Mouse (Mus musculus) lung, postnatal 14 days (tissue): ENCODE data around the gene Gm36245.
"Not testable (repeated sequence)": the region's sequence is repeated elsewhere in the genome, so short reads cannot be mapped to it uniquely, and the experiment has no call there.

ENCODE experiments used
- DNase-seq: peaks from one replicate; pipeline ENCODE4 v3.0.0; 2021

The Gm36245 gene

GRCm38 (mm10) chr15:77598958-77599357 lies at the start of gene Gm36245:
Gene Gm36245 (plus strand): TSS chr15:77599258.
- no peak for DNase-seq

DNA sequence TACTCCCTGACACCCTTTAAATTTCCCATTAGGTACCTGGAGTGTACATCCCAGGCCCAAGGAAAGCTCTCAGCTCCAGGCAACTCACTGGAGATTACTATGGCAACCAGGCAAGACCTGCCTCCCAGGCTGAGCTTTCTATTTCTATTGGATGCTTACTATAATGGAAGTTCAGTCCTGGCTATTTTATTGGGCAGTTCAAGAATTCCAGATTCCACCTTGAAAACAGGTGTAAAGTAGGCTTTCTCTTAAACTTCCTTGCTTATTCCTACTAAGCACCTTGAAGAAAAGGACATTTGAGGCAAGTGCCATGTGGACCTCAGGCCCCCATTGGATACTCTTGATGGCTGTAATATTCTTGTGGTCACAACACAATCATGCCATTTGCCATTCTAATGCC lies 37.3 kb upstream of the Gm36245 start, which contains the start of gene 1700025B11Rik:
TSS of gene 1700025B11Rik (minus strand) at position 101 of the 400 bp plus-strand sequence.
- no peak for DNase-seq

GRCm38 (mm10) chr15:77563219-77563618 lies 35.8 kb upstream of the Gm36245 start:
- DNase-seq: no peak

DNA sequence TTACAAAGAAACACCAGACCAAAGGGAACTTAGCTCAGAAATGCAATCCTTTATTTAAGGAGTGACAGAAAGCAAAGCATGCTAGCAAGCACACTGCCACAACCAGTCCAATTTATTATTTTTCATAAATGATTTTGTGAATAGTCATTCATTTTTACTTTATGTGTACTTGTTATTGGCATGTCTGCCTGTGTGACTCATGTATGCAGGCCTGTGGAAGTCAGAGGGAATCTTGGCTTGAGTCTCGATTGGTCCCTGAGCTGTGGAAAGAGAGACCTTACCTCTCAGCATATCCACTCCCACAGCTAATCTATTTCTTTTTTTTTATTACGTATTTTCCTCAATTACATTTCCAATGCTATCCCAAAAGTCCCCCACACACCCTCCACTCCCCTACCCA lies 20.3 kb upstream of the Gm36245 start:
- no peak for DNase-seq

GRCm38 (mm10) chr15:77579311-77579710 lies 19.7 kb upstream of the Gm36245 start:
- DNase-seq: no peak

DNA sequence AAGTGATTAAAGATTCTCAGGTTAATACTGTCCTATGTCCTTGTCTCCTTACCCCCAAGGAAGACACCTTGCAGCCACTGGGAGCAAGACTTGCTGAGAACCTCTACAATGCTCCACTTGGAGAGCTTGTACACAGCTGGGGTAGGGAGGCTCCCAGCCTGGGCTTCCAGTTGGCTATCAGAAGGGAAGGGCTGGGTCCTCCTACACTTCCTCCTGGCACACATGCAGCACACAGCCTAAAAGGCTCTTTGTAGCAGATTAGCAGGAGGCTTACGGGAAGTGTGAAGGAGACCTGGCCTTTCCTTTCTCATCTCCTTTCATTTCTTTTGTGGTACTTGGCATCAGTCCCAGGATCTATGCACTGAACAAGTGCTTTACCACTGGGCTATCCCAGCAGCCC lies 17.4 kb upstream of the Gm36245 start:
- peak; percentile 40 for DNase-seq

- peak; percentile 44 for DNase-seq
These were observed 12.0 kb upstream of the Gm36245 start for GRCm38 (mm10) chr15:77587026-77587425.

GRCm38 (mm10) chr15:77588981-77589380 lies 10.1 kb upstream of the Gm36245 start:
- no peak for DNase-seq

GRCm38 (mm10) chr15:77590881-77591280 lies 8.2 kb upstream of the Gm36245 start:
- DNase-seq: no peak

DNA sequence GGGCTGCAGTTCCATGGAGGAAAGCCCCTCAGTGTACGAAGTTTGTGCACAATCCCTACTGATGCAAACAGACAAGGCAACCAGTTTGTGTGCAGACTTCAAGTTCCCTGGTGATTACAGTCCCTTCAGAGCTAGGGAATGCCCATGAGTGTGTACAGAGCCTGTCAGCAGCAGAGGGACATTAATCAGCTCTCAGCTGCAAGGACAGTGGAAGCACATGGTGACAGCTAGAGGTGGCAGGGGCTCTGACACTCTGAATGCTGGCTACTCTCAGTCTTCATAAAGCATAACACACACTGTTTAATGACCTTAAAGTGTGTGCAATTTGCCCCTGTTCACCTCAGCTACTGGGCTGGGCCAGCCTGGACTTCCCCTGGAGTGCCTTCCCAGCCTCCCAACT lies 5.5 kb upstream of the Gm36245 start:
- DNase-seq: no peak

GRCm38 (mm10) chr15:77595961-77596360 lies 3.1 kb upstream of the Gm36245 start, which contains the start of gene Apol10b:
Gene Apol10b (minus strand): TSS chr15:77596125.
- no peak for DNase-seq

GRCm38 (mm10) chr15:77598429-77598828 lies 629 bp upstream of the Gm36245 start:
- DNase-seq: no peak

GRCm38 (mm10) chr15:77606069-77606468 lies 7.0 kb downstream of the Gm36245 start:
- DNase-seq: no peak

GRCm38 (mm10) chr15:77624710-77625109 lies 25.7 kb downstream of the Gm36245 start:
- DNase-seq: no peak

GRCm38 (mm10) chr15:77626471-77626870 lies 27.4 kb downstream of the Gm36245 start:
- DNase-seq: not testable (repeated sequence)

GRCm38 (mm10) chr15:77628647-77629046 lies 29.6 kb downstream of the Gm36245 start:
- not testable (repeated sequence) for DNase-seq

DNA sequence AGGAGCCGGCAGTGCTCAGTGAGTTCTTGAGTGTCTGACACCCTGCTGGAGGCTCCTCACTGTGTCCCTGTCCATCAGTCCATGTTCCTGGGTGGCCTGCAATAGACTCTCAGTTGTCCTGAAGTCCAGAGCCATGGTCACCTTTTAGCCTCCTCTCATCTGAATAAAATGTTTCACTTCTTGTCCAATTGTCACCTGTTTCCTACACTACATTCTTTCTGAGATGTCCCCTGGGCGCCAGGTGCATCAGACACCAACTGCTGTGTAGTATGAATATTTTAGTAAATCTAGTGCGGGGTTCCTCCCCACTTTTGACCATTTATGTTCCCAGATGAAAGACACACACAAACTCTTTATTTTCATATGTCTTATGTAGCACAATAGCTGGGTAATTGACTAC lies 30.8 kb downstream of the Gm36245 start:
- not testable (repeated sequence) for DNase-seq

DNA sequence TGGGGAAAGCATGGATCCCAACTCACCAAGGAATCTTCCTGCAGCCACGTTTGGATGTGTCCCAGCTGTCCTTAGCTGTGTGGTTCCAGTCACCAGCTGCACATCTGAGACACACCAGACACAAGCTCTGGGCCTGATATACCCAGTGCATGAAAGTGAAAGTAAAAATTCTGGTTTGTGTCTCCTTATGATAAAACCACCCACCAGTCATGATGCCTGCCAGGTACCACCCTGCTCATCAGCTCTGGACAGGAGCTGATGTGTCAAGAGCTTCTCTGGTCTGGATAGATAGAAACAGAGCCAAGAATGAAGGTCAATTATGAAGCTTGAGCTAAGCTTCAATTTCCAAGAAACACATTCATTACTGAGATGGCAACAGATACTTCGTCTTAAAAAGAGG lies 44.1 kb downstream of the Gm36245 start, which contains the start of gene Apol11b:
TSS of gene Apol11b (minus strand) at position 111 of the 400 bp plus-strand sequence.
- DNase-seq: not testable (repeated sequence)

- DNase-seq: not testable (repeated sequence)
These were observed 52.1 kb downstream of the Gm36245 start for GRCm38 (mm10) chr15:77651143-77651542.
